Mouse (Mus musculus) liver, adult 2 months (tissue): ENCODE data around the gene Dmp1.

Experiments used
- CTCF ChIP-seq: fragments of 200-500 bp; IDR thresholded peaks from 2 replicates; pipeline ENCODE4 v1.5.1; 2011; ENCODE audit warnings: low read depth, low read length, control low read depth
- POLR2A ChIP-seq: fragments of 200-500 bp; IDR thresholded peaks from 2 replicates; pipeline ENCODE4 v1.6.1; 2011; ENCODE audit warnings: low read length, control low read depth; ENCODE audit not compliant: insufficient read depth; ENCODE audit errors: extremely low read depth

GRCm38 (mm10) chr5:104244261-104244660 lies 41.8 kb downstream of the Dmp1 start:
- no peak for TF ChIP-seq POLR2A
- TF ChIP-seq CTCF: no peak
